Mouse (Mus musculus): ENCODE measurements at regions not wholly inside any gene's neighbourhood (a gene's known extent, or its start where the extent isn't known, plus 50 kb on each side); places are given as distances from the start of the nearest gene placed in this dataset.

GRCm38 (mm10) chr13:35383000-35383623 lies 276.5 kb upstream of the Cdyl start:
- TF ChIP-seq SMC3 (IDR thresholded peaks at IDR 0.05; ENCODE audit: low read depth, low read length) (no peak), EP300 (IDR thresholded peaks at IDR 0.05; ENCODE audit: low read length) (no peak)

Measured in CH12.LX (cell line).